24 mouse cellular contexts compared by ENCODE assay signal in genomic region chr6:114972988-114973387, GRCm38 (mm10). TPM values are rescaled to one million over a fixed set of nuclear protein-coding genes. Genes with fewer than 3 reads are reported as not detected.
DNase-seq lines count a peak whose midpoint lies in the region; ATAC-seq and TF ChIP-seq lines count a peak whose summit lies in the region.
"Had no signal": no experiment of that assay in that cellular context is flagged by ENCODE, and none has a peak within 500 bp of the region (broad histone marks: within the 10 kb centered on the region; RNA-seq: fewer than 3 reads in every experiment).

No protein-coding gene starts in this region.

- no peak for TF ChIP-seq RAD21 in CH12.LX (IDR thresholded peaks at IDR 0.05; ENCODE audit: low read depth, low read length)

- no peak for TF ChIP-seq POLR2A in CH12.LX (IDR thresholded peaks at IDR 0.05; ENCODE audit: low read depth, low read length)

- no peak overlapping the region for H3K4me2 ChIP-seq in kidney, embryonic 15.5 days
- no peak overlapping the region for H3K4me2 ChIP-seq in CH12.LX (ENCODE audit: insufficient read depth, low read depth, poor library complexity, severe bottlenecking)
- H3K4me2 ChIP-seq: forebrain, embryonic 13.5 days; heart, embryonic 13.5 days; hindbrain, embryonic 14.5 days had no signal

- peaks cover 6% of the 10 kb centered on the region for H3K79me2 ChIP-seq in CH12.LX (replicated peaks; ENCODE audit: control insufficient read depth, extremely low read depth, insufficient read depth, poor library complexity, severe bottlenecking)

- peaks cover 26% of the 10 kb centered on the region for H3K4me1 ChIP-seq in kidney, embryonic 15.5 days
- peaks cover 7 to 29% of the 10 kb centered on the region in 2 experiments for H3K4me1 ChIP-seq in CH12.LX (ENCODE audit: control insufficient read depth in 1 of 2, insufficient read depth in 2 of 2)

- dilution Hi-C loops in CH12.LX (cut with MboI; ENCODE audit: extremely low pct_ligation_motif_present, extremely low pct_unique_long_range_greater_than_20kb, low sequenced_read_pairs): no loop called here

- ATAC-seq in kidney, embryonic 15.5 days (replicated peaks; ENCODE audit: low FRiP score): no peak
- ATAC-seq: forebrain, embryonic 13.5 days; forebrain, embryonic 16.5 days; Patski had no signal

- TF ChIP-seq CTCF in CH12.LX (conservative IDR thresholded peaks at IDR 0.05 in 1 of 2, IDR thresholded peaks at IDR 0.05 in 1 of 2; ENCODE audit: low read depth in 2 of 2, low read length in 2 of 2): no peak
- TF ChIP-seq CTCF in layer of hippocampus, adult 2 months (conservative IDR thresholded peaks at IDR 0.05): no peak

- H3K9ac ChIP-seq in kidney, embryonic 15.5 days: no peak overlapping the region
- H3K9ac ChIP-seq in CH12.LX (ENCODE audit: insufficient read depth, low read depth): no peak overlapping the region
- H3K9ac ChIP-seq: forebrain, embryonic 13.5 days; heart, embryonic 13.5 days; hindbrain, embryonic 14.5 days had no signal

- no peak overlapping the region for H3K4me3 ChIP-seq in kidney, embryonic 15.5 days (replicated peaks)
- no peak overlapping the region for H3K4me3 ChIP-seq in CH12.LX (replicated peaks in 1 of 3; ENCODE audit: low read depth in 2 of 3, low read length in 2 of 3, poor library complexity in 1 of 3)
- no peak overlapping the region for H3K4me3 ChIP-seq in layer of hippocampus, adult 2 months
- H3K4me3 ChIP-seq: forebrain, embryonic 10.5 days; forebrain, embryonic 13.5 days; heart, adult 2 months; heart, embryonic 10.5 days; heart, embryonic 13.5 days had no signal

- WGBS in kidney, embryonic 15.5 days: 46% methylated on average over 1 of the region's 1 CpGs

- in situ Hi-C loops in CH12.LX (cut with MboI; ENCODE audit: low pct_ligation_motif_present, low pct_unique_long_range_greater_than_20kb, low sequenced_read_pairs): no loop called here

- no peak for TF ChIP-seq EP300 in CH12.LX (IDR thresholded peaks at IDR 0.05; ENCODE audit: low read length)

- no peak for DNase-seq in kidney, adult 8-10 months
- DNase-seq in kidney, postnatal 36 days: peak; percentile 25 to 39
- no peak for DNase-seq in kidney, adult 18-20 months
- DNase-seq in CH12.LX (ENCODE audit: extremely low read depth): no peak
- DNase-seq in layer of hippocampus, adult 2 months (ENCODE audit: low spot score in 2 of 2): no peak
- DNase-seq: adrenal gland, postnatal 10 days; adrenal gland, postnatal 36 days; cerebellum, adult 18-20 months; cerebellum, adult 9-10 months; cerebellum, postnatal 14 days; gastrocnemius, postnatal 10 days; gastrocnemius, postnatal 36 days; heart, adult 2 months; heart, postnatal 14 days; heart, postnatal 4 days had no signal

- H3K27me3 ChIP-seq in kidney, embryonic 15.5 days: peaks cover 8% of the 10 kb centered on the region
- no peaks in the 10 kb centered on the region for H3K27me3 ChIP-seq in CH12.LX (replicated peaks)
- H3K27me3 ChIP-seq: Patski had no signal

- H3K27ac ChIP-seq in kidney, embryonic 15.5 days: 0 out of 2 replicates have a peak overlapping the region, but pooled peaks have one; percentile 43
- H3K27ac ChIP-seq in CH12.LX (ENCODE audit: insufficient read depth, low read depth): no peak overlapping the region
- H3K27ac ChIP-seq in layer of hippocampus, adult 2 months: no peak overlapping the region
- H3K27ac ChIP-seq: forebrain, embryonic 10.5 days; forebrain, embryonic 13.5 days; heart, adult 2 months; heart, embryonic 10.5 days; heart, embryonic 13.5 days; hindbrain, embryonic 14.5 days had no signal

- H3K36me3 ChIP-seq in kidney, embryonic 15.5 days: no peaks in the 10 kb centered on the region
- H3K36me3 ChIP-seq in CH12.LX (replicated peaks in 1 of 2; ENCODE audit: control insufficient read depth in 1 of 2, insufficient read depth in 1 of 2, low read length in 1 of 2): no peaks in the 10 kb centered on the region
- H3K36me3 ChIP-seq: forebrain, embryonic 10.5 days; G1E; heart, embryonic 10.5 days; heart, embryonic 13.5 days had no signal

- no peaks in the 10 kb centered on the region for H3K9me3 ChIP-seq in kidney, embryonic 15.5 days (replicated peaks)
- H3K9me3 ChIP-seq in CH12.LX (replicated peaks; ENCODE audit: low read length): peaks cover 7% of the 10 kb centered on the region
- H3K9me3 ChIP-seq: forebrain, embryonic 10.5 days; forebrain, embryonic 13.5 days; heart, embryonic 10.5 days; heart, embryonic 13.5 days had no signal

TF ChIP-seq in CH12.LX, 34 proteins besides CTCF, POLR2A, EP300 and RAD21:
- TF ChIP-seq KAT2A (IDR thresholded peaks at IDR 0.05; ENCODE audit: insufficient replicate concordance, low read length) (no peak), MAFK (IDR thresholded peaks at IDR 0.05; ENCODE audit: insufficient replicate concordance, low read length) (no peak), CHD1 (IDR thresholded peaks at IDR 0.05; ENCODE audit: low read depth, low read length) (no peak), BHLHE40 (IDR thresholded peaks at IDR 0.05; ENCODE audit: low read depth, low read length) (peak; percentile 36; the same call in 1 of the 2 replicates), JUN (IDR thresholded peaks at IDR 0.05; ENCODE audit: insufficient read depth, low read depth, low read length) (0 out of 2 replicates have a peak, but pooled peaks have one; percentile 12), CHD2 (IDR thresholded peaks at IDR 0.05; ENCODE audit: low read length) (no peak; the same call in 1 of the 2 replicates), MYC (IDR thresholded peaks at IDR 0.05; ENCODE audit: low read depth, low read length) (no peak), MAX (IDR thresholded peaks at IDR 0.05; ENCODE audit: low read length) (no peak)

RNA-seq across cellular contexts. Expression of gene Vgll4, which starts 3.2 kb away (rescaled TPM):
- polyA plus RNA-seq in kidney, embryonic 15.5 days (2015; fragmentation: Nextera tagmentation; extraction: Ambion mirVana): 106 and 110 TPM in 2 replicates
- 73.7 and 85.1 TPM in 2 replicates for total RNA-seq in CH12.LX (2012; rRNA removed)
- 29.3 and 34.6 TPM in 2 replicates for total RNA-seq in CH12.LX (2014; rRNA removed)
- polyA plus RNA-seq in CH12.LX (2012; ENCODE audit: insufficient read length, low read depth): 32.4 and 37.3 TPM in 2 replicates
- total RNA-seq in layer of hippocampus, adult 2 months (2021): 10 to 100 TPM; 44.2 to 44.8 TPM

Comparison
In these comparisons a context has a peak if more than half of its experiments do, and no peak if none do; other contexts are left out.
1. DNase-seq: peak in kidney, postnatal 36 days (2 of 2); none in kidney, adult 8-10 months (0 of 2), kidney, adult 18-20 months (single experiment), CH12.LX (single experiment) and layer of hippocampus, adult 2 months (0 of 2).